Mouse (Mus musculus) embryonic facial prominence, embryonic 12.5 days (tissue): ENCODE data around the gene Ube2g2. TPM values are rescaled to one million over a fixed set of nuclear protein-coding genes. Genes with fewer than 3 reads are reported as not detected.
A peak's percentile ranks its signal among the peaks of the same experiment; 100 is the strongest.
"Not testable (repeated sequence)": the region's sequence is repeated elsewhere in the genome, so short reads cannot be mapped to it uniquely, and the experiment has no call there.

Source experiments
- ATAC-seq: fragments of 200-750 bp; cut with Nextera tagmentation; 2 replicates; pipeline ENCODE4 v1.8.0; 2017; ENCODE audit not compliant: insufficient number of reproducible peaks, insufficient read depth, low FRiP score, low TSS enrichment
- H3K27ac ChIP-seq: fragments of 300-500 bp; sonication (generic); 2 replicates; pipeline ENCODE4 v1.5.1; 2016; ENCODE audit warnings: mild to moderate bottlenecking
- H3K27me3 ChIP-seq: fragments of 300-500 bp; sonication (generic); 2 replicates; pipeline ENCODE4 v1.6.1; 2016; ENCODE audit warnings: mild to moderate bottlenecking, moderate library complexity
- H3K36me3 ChIP-seq: fragments of 300-500 bp; sonication (generic); 2 replicates; pipeline ENCODE4 v1.6.1; 2016; ENCODE audit warnings: mild to moderate bottlenecking
- H3K4me1 ChIP-seq: fragments of 300-500 bp; sonication (generic); 2 replicates; pipeline ENCODE4 v1.6.1; 2016
- H3K4me2 ChIP-seq: fragments of 300-500 bp; sonication (generic); replicated peaks from 2 replicates; pipeline ENCODE4 v1.6.1; 2016; ENCODE audit warnings: mild to moderate bottlenecking, moderate library complexity
- H3K4me3 ChIP-seq: fragments of 300-500 bp; sonication (generic); 2 replicates; pipeline ENCODE4 v1.5.1; 2016; ENCODE audit warnings: mild to moderate bottlenecking
- H3K9ac ChIP-seq: fragments of 300-500 bp; sonication (generic); 2 replicates; pipeline ENCODE4 v1.6.1; 2016; ENCODE audit warnings: mild to moderate bottlenecking, moderate library complexity
- H3K9me3 ChIP-seq: fragments of 300-500 bp; sonication (generic); 2 replicates; pipeline ENCODE4 v1.6.1; 2016; ENCODE audit warnings: mild to moderate bottlenecking, moderate library complexity
- WGBS: fragments of 180-500 bp; shearing (Covaris S2); methylation state at CpG from one replicate; pipeline ENCODE4 v1.1.7; 2016; 5-methylcytosine and 5-hydroxymethylcytosine counted together
- microRNA counts: library from miRNA; unstranded; fragments of <30 nt; microRNA quantifications from one replicate; lab custom pipeline; 2017
- microRNA-seq: library from miRNA; unstranded; fragments of <30 nt; microRNA quantifications from one replicate; pipeline ENCODE4, GENCODE M21; 2017
- polyA plus RNA-seq: library from polyadenylated mRNA; unstranded; fragments of >200 nt; fragmentation: Nextera tagmentation; extraction: Ambion mirVana; gene quantifications from 2 replicates; pipeline ENCODE4 v1.2.1, GENCODE M21; 2016

Ube2g2 gene
- polyA plus RNA-seq, 1 experiment from 2014 or later: 81.7 TPM

DNA sequence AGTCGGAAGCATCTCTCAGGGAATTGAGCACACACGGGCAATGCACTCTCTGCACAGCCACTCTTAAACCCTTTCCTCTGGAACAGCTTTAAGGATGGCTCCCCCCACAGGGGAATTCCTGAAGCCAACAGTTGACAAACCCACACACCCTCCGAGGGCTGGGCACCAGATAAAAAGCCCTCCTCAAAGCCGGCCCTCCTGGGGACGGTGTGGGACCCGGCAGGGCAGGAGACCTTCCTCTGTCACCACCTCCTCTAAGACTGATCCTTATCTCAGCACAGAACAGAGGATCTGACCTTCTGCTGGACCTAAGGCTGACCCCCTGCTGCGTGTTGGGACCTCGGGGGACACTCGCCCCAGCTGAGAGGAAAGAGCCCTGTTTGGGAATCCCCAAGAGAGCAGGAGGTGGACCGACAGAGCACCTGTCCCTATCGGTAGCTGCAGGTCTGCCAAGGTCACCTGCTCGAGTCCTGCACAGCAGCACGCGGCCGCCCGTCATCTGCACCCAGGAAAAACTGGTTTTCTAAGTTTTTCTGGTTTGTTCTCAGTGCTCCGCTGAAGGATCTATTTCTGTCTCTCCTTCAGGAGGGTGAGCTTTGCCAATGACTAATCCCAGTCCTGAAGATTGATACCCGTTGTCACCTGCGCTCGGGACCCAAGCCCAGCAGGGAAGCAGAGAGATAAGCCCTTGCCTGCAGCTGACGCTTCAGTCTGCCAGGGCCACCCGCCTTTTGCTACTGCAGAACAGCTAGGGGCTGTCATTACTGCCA lies 64.0 kb downstream of the Ube2g2 start, which contains the start of gene Tspear:
Gene Tspear, plus strand, starts transcription at position 675 of the 770 bp plus-strand sequence.
- WGBS: 2% methylated on average over 22 of the region's 22 CpGs

DNA sequence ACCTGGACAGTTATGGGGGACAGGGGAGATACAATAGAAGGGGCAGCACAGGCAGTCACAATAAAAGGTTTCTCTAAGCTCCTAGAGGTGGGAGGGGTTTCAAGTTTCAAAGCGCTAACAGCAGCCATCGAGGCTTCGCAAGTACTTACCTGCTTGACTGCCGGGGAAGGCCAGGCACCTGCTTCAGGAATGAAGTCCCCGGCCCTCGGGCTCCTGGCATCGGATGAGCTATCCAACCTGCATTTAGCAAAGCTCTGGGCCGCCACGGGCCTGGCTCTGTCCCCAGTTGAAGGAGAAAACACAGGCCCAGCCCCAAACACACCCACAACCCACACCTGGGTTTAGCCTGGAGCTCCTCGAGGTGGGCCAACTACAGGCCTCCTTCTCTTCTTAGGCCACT lies 64.9 kb downstream of the Ube2g2 start:
- H3K9me3 ChIP-seq: no peaks in the 10 kb centered on the region
- ATAC-seq: no peak
- H3K27me3 ChIP-seq: peaks cover 53% of the 10 kb centered on the region
- no peak overlapping the region for H3K4me3 ChIP-seq
- 22% methylated on average over 10 of the region's 10 CpGs for WGBS
- H3K27ac ChIP-seq: no peak overlapping the region
- H3K9ac ChIP-seq: no peak overlapping the region
- peaks cover 9% of the 10 kb centered on the region for H3K4me1 ChIP-seq
- no peak overlapping the region; the same call in 1 of the 2 replicates for H3K4me2 ChIP-seq
- no peaks in the 10 kb centered on the region for H3K36me3 ChIP-seq

More for the DNA sequence above, 64.0 kb downstream of the Ube2g2 start, which contains the start of gene Tspear:
- Histone ChIP-seq H3K9me3 (no peaks in the 10 kb centered on the region), H3K27me3 (peaks cover 53% of the 10 kb centered on the region), H3K36me3 (no peaks in the 10 kb centered on the region), H3K4me1 (peaks cover 9% of the 10 kb centered on the region), H3K9ac (no peak within 1 kb of the TSS), H3K27ac (no peak within 1 kb of the TSS), H3K4me2 (no peak within 1 kb of the TSS; the same call in 1 of the 2 replicates), H3K4me3 (no peak within 1 kb of the TSS)
- ATAC-seq: no peak

GRCm38 (mm10) chr10:77690356-77690807 lies 68.3 kb downstream of the Ube2g2 start, which contains the start of gene Gm19402:
TSS of gene Gm19402 (minus strand) at chr10:77690757.
- H3K27me3 ChIP-seq: peaks cover 48% of the 10 kb centered on the region
- H3K27ac ChIP-seq, ATAC-seq, H3K36me3 ChIP-seq, H3K9ac ChIP-seq, H3K4me1 ChIP-seq, H3K4me3 ChIP-seq, H3K9me3 ChIP-seq, H3K4me2 ChIP-seq: not testable (repeated sequence)
- 71% methylated on average over 3 of the region's 3 CpGs for WGBS

MicroRNA genes within 50 kb of the gene (microRNA counts, 519-probe panel; counts per million panel counts)
- microRNA mmu-miR-1930 (lab: Ali Mortazavi, UCI): 460 counts per million, percentile 65 among the panel's probes with 10 or more counts

Small RNA genes within 50 kb of the gene (microRNA-seq; reads per million reads assigned to microRNA genes)
- gene Mir1930: 21.2 reads per million, percentile 36 among the genes with 10 or more reads in this experiment

Other genes starting within 250 kb of the Ube2g2 start
- 6.6 and 8.2 TPM in 2 replicates for gene Adarb1, start 204.0 kb upstream of the Ube2g2 start, polyA plus RNA-seq
- 48.8 and 51.0 TPM in 2 replicates for gene Fam207a, start 106.5 kb upstream of the Ube2g2 start, polyA plus RNA-seq
- gene Itgb2, start 92.0 kb upstream of the Ube2g2 start, polyA plus RNA-seq: 0.81 and 1.3 TPM in 2 replicates
- 92.5 and 94.4 TPM in 2 replicates for gene Pttg1ip, start 40.6 kb upstream of the Ube2g2 start, polyA plus RNA-seq
- 385 and 391 TPM in 2 replicates for gene Sumo3, start 16.2 kb upstream of the Ube2g2 start, polyA plus RNA-seq
- gene Gm49325, start 16.1 kb upstream of the Ube2g2 start, polyA plus RNA-seq: 7.0 and 7.1 TPM in 2 replicates
- 0.32 and 0.69 TPM in 2 replicates for gene Tspear, start 64.3 kb downstream of the Ube2g2 start, polyA plus RNA-seq
- not detected in 2 replicates for gene Gm19402, start 68.5 kb downstream of the Ube2g2 start, polyA plus RNA-seq
- not detected in 2 replicates for gene Gm9508, start 75.0 kb downstream of the Ube2g2 start, polyA plus RNA-seq
- not detected in 2 replicates for gene Gm10272, start 84.4 kb downstream of the Ube2g2 start, polyA plus RNA-seq
- gene Gm10024, start 89.2 kb downstream of the Ube2g2 start, polyA plus RNA-seq: not detected in 2 replicates
- gene Gm10142, start 93.5 kb downstream of the Ube2g2 start, polyA plus RNA-seq: not detected in 2 replicates
- not detected in 2 replicates for gene Krtap12-1, start 98.3 kb downstream of the Ube2g2 start, polyA plus RNA-seq
- gene Gm10100, start 104.2 kb downstream of the Ube2g2 start, polyA plus RNA-seq: not detected in 2 replicates
- not detected in 2 replicates for gene Gm18596, start 120.4 kb downstream of the Ube2g2 start, polyA plus RNA-seq
- not detected in 2 replicates for gene Gm9736, start 129.1 kb downstream of the Ube2g2 start, polyA plus RNA-seq
- not detected in 2 replicates for gene Gm3233, start 137.4 kb downstream of the Ube2g2 start, polyA plus RNA-seq
- gene Gm3238, start 149.1 kb downstream of the Ube2g2 start, polyA plus RNA-seq: not detected in 2 replicates
- gene Gm7138, start 154.7 kb downstream of the Ube2g2 start, polyA plus RNA-seq: not detected in 2 replicates
- gene Gm3250, start 160.3 kb downstream of the Ube2g2 start, polyA plus RNA-seq: not detected in 2 replicates
- not detected in 2 replicates for gene Gm7137, start 165.9 kb downstream of the Ube2g2 start, polyA plus RNA-seq
- not detected in 2 replicates for gene Gm9639, start 172.8 kb downstream of the Ube2g2 start, polyA plus RNA-seq
- not detected in 2 replicates for gene Gm19668, start 176.9 kb downstream of the Ube2g2 start, polyA plus RNA-seq
- not detected in 2 replicates for gene Gm9507, start 189.6 kb downstream of the Ube2g2 start, polyA plus RNA-seq
- not detected in 2 replicates for gene Gm2696, start 192.4 kb downstream of the Ube2g2 start, polyA plus RNA-seq
- not detected in 2 replicates for gene Krtap10-4, start 204.8 kb downstream of the Ube2g2 start, polyA plus RNA-seq
- gene Krtap10-10, start 213.7 kb downstream of the Ube2g2 start, polyA plus RNA-seq: not detected in 2 replicates
- gene Gm36176, start 224.5 kb downstream of the Ube2g2 start, polyA plus RNA-seq: not detected in 2 replicates
- gene Gm10318, start 230.6 kb downstream of the Ube2g2 start, polyA plus RNA-seq: not detected in 2 replicates
- not detected in 2 replicates for gene Gm3285, start 239.7 kb downstream of the Ube2g2 start, polyA plus RNA-seq